Mouse (Mus musculus) heart, embryonic 11.5 days (tissue): ENCODE data around the gene Nuak2. TPM values are rescaled to one million over a fixed set of nuclear protein-coding genes. Genes with fewer than 3 reads are reported as not detected.

Experiments
- ATAC-seq: fragments of 200-750 bp; cut with Nextera tagmentation; replicated peaks from 2 replicates; pipeline ENCODE4 v1.8.0; 2017; ENCODE audit warnings: moderate library complexity; ENCODE audit not compliant: insufficient number of reproducible peaks, low FRiP score, low TSS enrichment
- H3K27ac ChIP-seq: fragments of 300-500 bp; sonication (generic); 2 replicates; pipeline ENCODE4 v1.5.1; 2014; ENCODE audit warnings: mild to moderate bottlenecking, low read depth, low read length
- H3K27me3 ChIP-seq: fragments of 300-500 bp; sonication (generic); 2 replicates; pipeline ENCODE4 v1.6.1; 2014; ENCODE audit warnings: mild to moderate bottlenecking, low read length, mixed read lengths; ENCODE audit not compliant: control insufficient read depth, insufficient read depth
- H3K36me3 ChIP-seq: fragments of 300-500 bp; sonication (generic); 2 replicates; pipeline ENCODE4 v1.6.1; 2014; ENCODE audit warnings: mild to moderate bottlenecking, low read length, moderate library complexity, mixed read lengths; ENCODE audit not compliant: control insufficient read depth, insufficient read depth
- H3K4me1 ChIP-seq: fragments of 300-500 bp; sonication (generic); 2 replicates; pipeline ENCODE4 v1.6.1; 2014; ENCODE audit warnings: low read length; ENCODE audit not compliant: control insufficient read depth, insufficient read depth
- H3K4me2 ChIP-seq: fragments of 300-500 bp; sonication (generic); 2 replicates; pipeline ENCODE4 v1.6.1; 2014; ENCODE audit warnings: mild to moderate bottlenecking, moderate library complexity
- H3K4me3 ChIP-seq: fragments of 300-500 bp; sonication (generic); 2 replicates; pipeline ENCODE4 v1.5.1; 2014; ENCODE audit warnings: low read depth, low read length
- H3K9ac ChIP-seq: fragments of 300-500 bp; sonication (generic); 2 replicates; pipeline ENCODE4 v1.6.1; 2014; ENCODE audit warnings: mild to moderate bottlenecking, low read depth, low read length, moderate library complexity
- H3K9me3 ChIP-seq: fragments of 300-500 bp; sonication (generic); replicated peaks from 2 replicates; pipeline ENCODE4 v1.6.1; 2016; ENCODE audit warnings: low read length; ENCODE audit not compliant: control insufficient read depth
- WGBS: fragments of 180-500 bp; shearing (Covaris S2); extraction: QIAGEN DNeasy Blood & Tissue Kit; methylation state at CpG from one replicate; pipeline ENCODE4 v1.1.7; 2014; ENCODE audit not compliant: insufficient replicate concordance; 5-methylcytosine and 5-hydroxymethylcytosine counted together
- polyA plus RNA-seq: library from polyadenylated mRNA; unstranded; fragments of >200 nt; fragmentation: Nextera tagmentation; extraction: Ambion mirVana; gene quantifications from 2 replicates; pipeline ENCODE4 v1.2.1, GENCODE M21; 2014

The Nuak2 gene
- polyA plus RNA-seq, 1 experiment from 2014 or later, result 2.6 TPM

- H3K27ac ChIP-seq, result peak overlapping the region; percentile 75
- no peaks in the 10 kb centered on the region for H3K36me3 ChIP-seq
- H3K4me1 ChIP-seq, result peaks cover 35% of the 10 kb centered on the region
- peak; percentile 91 for ATAC-seq
- H3K4me3 ChIP-seq, result peak overlapping the region; percentile 38
- 0 out of 2 replicates have a peak overlapping the region, but pooled peaks have one; percentile 50 for H3K4me2 ChIP-seq
- WGBS, result 25% methylated on average over 7 of the region's 7 CpGs
- no peaks in the 10 kb centered on the region for H3K9me3 ChIP-seq
- H3K9ac ChIP-seq, result peak overlapping the region; percentile 62; the same call in 1 of the 2 replicates
- H3K27me3 ChIP-seq, result no peaks in the 10 kb centered on the region
Observed at GRCm38 (mm10) chr1:132367692-132368506, 52.0 kb downstream of the Nuak2 start.

DNA sequence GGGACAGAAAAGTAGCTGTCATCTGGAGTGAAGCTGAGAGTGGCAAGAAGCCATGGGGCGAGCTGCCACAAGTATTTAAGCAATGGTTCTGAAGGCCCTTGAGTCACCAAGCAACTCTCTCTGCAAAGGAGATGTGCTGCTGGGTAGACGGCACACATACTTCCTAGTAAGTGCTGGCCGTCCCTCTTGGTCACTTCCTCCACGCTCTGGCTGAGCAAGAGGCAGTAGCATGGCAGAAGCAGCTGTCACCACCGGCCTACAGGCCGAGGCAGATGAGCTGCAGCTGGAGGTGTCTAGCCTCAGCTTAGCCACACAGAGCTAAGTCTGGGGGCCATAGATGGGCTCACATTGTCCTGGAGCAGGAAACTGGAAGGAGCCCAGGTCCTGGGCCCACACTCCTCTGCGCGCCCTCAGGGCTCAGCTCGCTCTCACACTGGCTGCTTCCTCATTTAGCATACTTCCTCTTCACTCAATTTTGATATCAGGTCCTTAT is 54.8 kb downstream of the Nuak2 start:
- no peaks in the 10 kb centered on the region for H3K36me3 ChIP-seq
- no peak overlapping the region for H3K4me2 ChIP-seq
- peaks cover 48% of the 10 kb centered on the region for H3K4me1 ChIP-seq
- H3K27me3 ChIP-seq, result no peaks in the 10 kb centered on the region
- no peaks in the 10 kb centered on the region for H3K9me3 ChIP-seq
- ATAC-seq, result no peak
- H3K4me3 ChIP-seq, result no peak overlapping the region
- 0 out of 2 replicates have a peak overlapping the region, but pooled peaks have one; percentile 34 for H3K9ac ChIP-seq
- 77% methylated on average over 9 of the region's 9 CpGs for WGBS
- H3K27ac ChIP-seq, result 0 out of 2 replicates have a peak overlapping the region, but pooled peaks have one; percentile 35

- no peak overlapping the region for H3K4me3 ChIP-seq
- WGBS, result 66% methylated on average over 8 of the region's 8 CpGs
- H3K9me3 ChIP-seq, result no peaks in the 10 kb centered on the region
- no peaks in the 10 kb centered on the region for H3K36me3 ChIP-seq
- H3K27me3 ChIP-seq, result no peaks in the 10 kb centered on the region
- peaks cover 56% of the 10 kb centered on the region for H3K4me1 ChIP-seq
- ATAC-seq, result no peak
- H3K9ac ChIP-seq, result peak overlapping the region; percentile 56; the same call in 1 of the 2 replicates
- peak overlapping the region; percentile 59 for H3K27ac ChIP-seq
- no peak overlapping the region for H3K4me2 ChIP-seq
Observed at GRCm38 (mm10) chr1:132371298-132372081, 55.6 kb downstream of the Nuak2 start.

DNA sequence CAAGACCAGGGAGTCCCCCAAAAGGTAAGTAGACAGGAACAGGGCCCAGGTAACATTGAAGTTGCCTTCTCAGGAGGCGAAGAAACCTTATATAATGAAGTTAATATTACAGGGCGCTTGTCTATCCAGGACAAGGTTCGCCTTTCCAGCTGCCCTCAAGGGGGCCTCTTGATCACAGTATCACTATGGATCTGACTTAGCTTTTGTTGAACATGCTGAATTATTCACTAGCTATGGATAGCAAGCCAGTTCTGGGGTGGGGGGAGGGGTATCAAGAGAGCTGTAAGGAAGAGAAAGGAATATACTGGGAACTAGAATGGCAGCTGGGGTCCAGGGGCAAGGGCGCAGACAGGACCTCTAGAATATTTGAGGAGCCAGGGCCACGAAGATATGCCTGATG is 56.4 kb downstream of the Nuak2 start:
- Histone ChIP-seq H3K9me3 (no peaks in the 10 kb centered on the region), H3K4me1 (peaks cover 63% of the 10 kb centered on the region), H3K4me2 (no peak overlapping the region), H3K4me3 (no peak overlapping the region), H3K27ac (peak overlapping the region; percentile 12; the same call in 1 of the 2 replicates), H3K9ac (no peak overlapping the region), H3K27me3 (no peaks in the 10 kb centered on the region), H3K36me3 (no peaks in the 10 kb centered on the region)
- no peak for ATAC-seq
- WGBS, result 83% methylated on average over 5 of the region's 5 CpGs

DNA sequence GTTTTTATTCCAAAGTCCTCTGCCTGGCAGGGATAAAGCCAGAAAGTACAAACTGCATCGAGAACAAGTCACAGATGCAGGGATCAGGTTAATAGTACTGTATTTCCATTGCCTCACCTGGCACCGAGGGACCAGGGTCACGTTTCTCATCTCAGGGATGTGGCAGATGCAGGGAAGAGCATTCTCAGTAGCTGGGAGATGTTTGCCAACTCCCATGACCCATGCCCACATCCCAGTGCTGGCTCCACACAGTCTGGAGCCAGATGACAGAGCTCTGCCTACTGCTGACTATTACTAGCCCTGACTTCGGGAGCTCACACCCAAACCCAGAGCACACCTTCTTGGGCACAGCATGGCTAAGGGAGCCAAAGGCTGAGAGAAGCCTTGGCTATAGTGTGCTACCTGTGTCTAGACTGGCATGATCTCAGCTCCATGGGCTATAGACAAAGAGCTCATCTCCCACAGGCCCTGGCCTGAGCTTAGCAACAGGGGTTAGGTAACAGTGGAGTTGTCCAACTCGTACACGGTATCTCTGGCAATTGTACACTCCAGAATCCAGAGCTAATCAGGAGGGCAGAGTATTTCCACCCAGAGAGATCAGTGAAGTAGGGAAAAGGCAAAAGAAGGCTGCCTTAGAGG is 57.1 kb downstream of the Nuak2 start:
- Histone ChIP-seq H3K4me3 (no peak overlapping the region), H3K27me3 (no peaks in the 10 kb centered on the region), H3K4me1 (peaks cover 68% of the 10 kb centered on the region), H3K9me3 (no peaks in the 10 kb centered on the region), H3K4me2 (no peak overlapping the region; the same call in 1 of the 2 replicates), H3K9ac (peak overlapping the region; percentile 1; the same call in 1 of the 2 replicates), H3K27ac (0 out of 2 replicates have a peak overlapping the region, but pooled peaks have one; percentile 73), H3K36me3 (no peaks in the 10 kb centered on the region)
- WGBS, result 74% methylated on average over 6 of the region's 6 CpGs
- no peak for ATAC-seq

GRCm38 (mm10) chr1:132374140-132374872 is 58.4 kb downstream of the Nuak2 start:
- no peaks in the 10 kb centered on the region for H3K27me3 ChIP-seq
- peak; percentile 58; the same call in 1 of the 2 replicates for ATAC-seq
- H3K9ac ChIP-seq, result no peak overlapping the region
- H3K27ac ChIP-seq, result peak overlapping the region; percentile 73
- no peaks in the 10 kb centered on the region for H3K9me3 ChIP-seq
- H3K4me3 ChIP-seq, result no peak overlapping the region
- peak overlapping the region; percentile 43 for H3K4me2 ChIP-seq
- peaks cover 68% of the 10 kb centered on the region for H3K4me1 ChIP-seq
- no peaks in the 10 kb centered on the region for H3K36me3 ChIP-seq
- WGBS, result 26% methylated on average over 5 of the region's 5 CpGs

GRCm38 (mm10) chr1:132374873-132375244 is 58.9 kb downstream of the Nuak2 start:
- Histone ChIP-seq H3K4me1 (peaks cover 68% of the 10 kb centered on the region), H3K27me3 (no peaks in the 10 kb centered on the region), H3K4me2 (peak overlapping the region; percentile 43), H3K9ac (no peak overlapping the region), H3K4me3 (no peak overlapping the region), H3K36me3 (0 out of 2 replicates have a peak, but pooled peaks cover 1% of the 10 kb centered on the region), H3K9me3 (no peaks in the 10 kb centered on the region), H3K27ac (peak overlapping the region; percentile 73)
- WGBS, result 63% methylated on average over 3 of the region's 3 CpGs
- ATAC-seq, result no peak
